ENCODE assay signal across 14 mouse cellular contexts in the genomic region with DNA sequence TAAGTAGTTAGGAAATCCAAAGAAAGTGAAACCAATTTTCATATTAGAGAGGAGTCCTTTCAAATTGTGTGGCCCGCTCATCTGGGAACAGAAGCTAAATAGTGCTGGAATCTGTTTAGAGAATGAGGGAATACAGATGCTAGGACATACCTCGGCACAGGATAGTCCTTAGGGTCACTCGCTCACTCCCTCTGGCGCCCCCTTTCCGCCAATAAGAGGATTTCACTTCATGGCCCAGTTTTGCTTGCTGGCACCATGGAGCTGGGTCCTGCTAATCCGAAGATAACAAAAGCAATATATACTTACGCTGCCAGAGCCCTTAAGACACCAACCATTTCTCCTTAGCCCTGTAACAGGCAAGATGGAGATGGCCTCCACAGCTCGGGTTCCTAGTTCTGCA. TPM values are rescaled to one million over a fixed set of nuclear protein-coding genes. Genes with fewer than 3 reads are reported as not detected.
A peak's percentile ranks its signal among the peaks of the same experiment; 100 is the strongest.
DNase-seq lines count a peak whose midpoint lies in the region; ATAC-seq and TF ChIP-seq lines count a peak whose summit lies in the region.
"Had no signal": no experiment of that assay in that cellular context is flagged by ENCODE, and none has a peak within 500 bp of the region (broad histone marks: within the 10 kb centered on the region; RNA-seq: fewer than 3 reads in every experiment).

No protein-coding gene starts in this region.

- no peaks in the 10 kb centered on the region for H3K9me3 ChIP-seq in lung, embryonic 14.5 days (ENCODE audit: low read depth, low read length)
- no peaks in the 10 kb centered on the region for H3K9me3 ChIP-seq in limb, embryonic 10.5 days (replicated peaks)
- H3K9me3 ChIP-seq: hindbrain, embryonic 10.5 days; kidney, embryonic 15.5 days; liver, embryonic 13.5 days; midbrain, embryonic 13.5 days had no signal

- no peak overlapping the region for H3K27ac ChIP-seq in gastrocnemius, adult 2 months
- H3K27ac ChIP-seq in lung, embryonic 14.5 days (ENCODE audit: low read depth): no peak overlapping the region
- H3K27ac ChIP-seq in limb, embryonic 10.5 days: peak overlapping the region; percentile 78
- H3K27ac ChIP-seq: hindbrain, embryonic 10.5 days; kidney, embryonic 15.5 days; liver, embryonic 13.5 days; midbrain, embryonic 13.5 days had no signal

- no peaks in the 10 kb centered on the region for H3K36me3 ChIP-seq in lung, embryonic 14.5 days (ENCODE audit: insufficient read depth)
- H3K36me3 ChIP-seq in limb, embryonic 10.5 days: no peaks in the 10 kb centered on the region
- H3K36me3 ChIP-seq: hindbrain, embryonic 10.5 days; kidney, embryonic 15.5 days; liver, embryonic 13.5 days; midbrain, embryonic 13.5 days had no signal

- H3K4me2 ChIP-seq in lung, embryonic 14.5 days: no peak overlapping the region
- H3K4me2 ChIP-seq: kidney, embryonic 15.5 days; liver, embryonic 13.5 days; midbrain, embryonic 13.5 days had no signal

- TF ChIP-seq CTCF in gastrocnemius, adult 2 months (IDR thresholded peaks at IDR 0.05): peak; percentile 21; the same call in 1 of the 2 replicates
- peak; percentile 28 for TF ChIP-seq CTCF in lung, embryonic 14.5 days (IDR thresholded peaks at IDR 0.05; ENCODE audit: low read depth)

- H3K27me3 ChIP-seq in lung, embryonic 14.5 days (ENCODE audit: insufficient read depth, low read length): no peaks in the 10 kb centered on the region
- no peaks in the 10 kb centered on the region for H3K27me3 ChIP-seq in limb, embryonic 10.5 days (ENCODE audit: low read depth, poor library complexity, severe bottlenecking)
- H3K27me3 ChIP-seq: kidney, embryonic 15.5 days; liver, embryonic 13.5 days; midbrain, embryonic 13.5 days had no signal

- WGBS in lung, embryonic 14.5 days: 66% methylated on average over 8 of the region's 8 CpGs
- 72% methylated on average over 8 of the region's 8 CpGs for WGBS in limb, embryonic 10.5 days

- DNase-seq in gastrocnemius, adult 2 months: no peak
- DNase-seq in gastrocnemius, postnatal 25 days: no peak
- no peak for DNase-seq in lung, embryonic 14.5 days
- no peak for DNase-seq in lung, postnatal 25 days (ENCODE audit: low spot score)
- DNase-seq in ES-CJ7 (ENCODE audit: low read depth, low spot score): peak; percentile 66
- DNase-seq in limb, embryonic 10.5 days (ENCODE audit: low spot score): no peak
- DNase-seq in adrenal gland, postnatal 25 days: no peak
- DNase-seq in frontal cortex, postnatal 14 days (ENCODE audit: low spot score in 2 of 2): no peak
- DNase-seq: layer of hippocampus, postnatal 36 days; liver, embryonic 13.5 days; thymus, postnatal 36 days had no signal

- no peak for ATAC-seq in lung, embryonic 14.5 days (ENCODE audit: insufficient read depth)
- ATAC-seq: midbrain, embryonic 13.5 days had no signal

- no peak overlapping the region for H3K9ac ChIP-seq in lung, embryonic 14.5 days
- H3K9ac ChIP-seq: kidney, embryonic 15.5 days; liver, embryonic 13.5 days; midbrain, embryonic 13.5 days had no signal

- no peak overlapping the region for H3K4me3 ChIP-seq in gastrocnemius, adult 2 months
- no peak overlapping the region for H3K4me3 ChIP-seq in lung, embryonic 14.5 days (ENCODE audit: low read depth, low read length)
- H3K4me3 ChIP-seq in limb, embryonic 10.5 days: no peak overlapping the region
- H3K4me3 ChIP-seq: hindbrain, embryonic 10.5 days; kidney, embryonic 15.5 days; liver, embryonic 13.5 days; midbrain, embryonic 13.5 days had no signal

- intact Hi-C loops in gastrocnemius, adult 2 months (cut with DNase I): no loop called here

- peaks cover 17% of the 10 kb centered on the region for H3K4me1 ChIP-seq in lung, embryonic 14.5 days (ENCODE audit: insufficient read depth)
- H3K4me1 ChIP-seq in limb, embryonic 10.5 days: peaks cover 78% of the 10 kb centered on the region

RNA-seq across cellular contexts. Expression of gene Tanc1, which starts 15.3 kb away (rescaled TPM):
- 1 to 10 TPM; 6.3 to 8.7 TPM for total RNA-seq in gastrocnemius, adult 2 months (2021)
- total RNA-seq in gastrocnemius, postnatal 25 days (2021): 1 to 10 TPM; 6.2 to 7.9 TPM
- 28.8 and 31.0 TPM in 2 replicates for polyA plus RNA-seq in lung, embryonic 14.5 days (2014; fragmentation: Nextera tagmentation; extraction: Ambion mirVana)
- polyA plus RNA-seq in limb, embryonic 10.5 days (2016; fragmentation: Nextera tagmentation; extraction: Ambion mirVana): 65.4 and 85.4 TPM in 2 replicates
- total RNA-seq in adrenal gland, postnatal 25 days (2021): 20.2 and 20.6 TPM in 2 replicates
